Mouse (Mus musculus): ENCODE measurements around the gene Gprasp2. TPM values are rescaled to one million over a fixed set of nuclear protein-coding genes. Genes with fewer than 3 reads are reported as not detected.

Gprasp2 gene
- polyA plus RNA-seq, 1 experiment from 2014 or later: 0.19 TPM

GRCm38 (mm10) chrX:135876679-135877078 is 37.8 kb downstream of the Gprasp2 start:
- H3K9ac ChIP-seq (replicated peaks): no peak overlapping the region
- WGBS (ENCODE audit: insufficient replicate concordance): 55% methylated on average over 1 of the region's 1 CpGs
- no peak for DNase-seq
- H3K4me1 ChIP-seq (ENCODE audit: insufficient read depth): no peaks in the 10 kb centered on the region
- H3K27me3 ChIP-seq (ENCODE audit: insufficient read depth, low read length): no peaks in the 10 kb centered on the region
- H3K4me3 ChIP-seq (ENCODE audit: low read depth, low read length): no peak overlapping the region
- H3K4me2 ChIP-seq (ENCODE audit: low read depth, low read length): no peak overlapping the region
- TF ChIP-seq EP300 (IDR thresholded peaks at IDR 0.05; ENCODE audit: low read depth) (no peak), CTCF (IDR thresholded peaks at IDR 0.05; ENCODE audit: low read depth) (no peak)
- no peak for ATAC-seq
- H3K9me3 ChIP-seq (ENCODE audit: low read length): no peaks in the 10 kb centered on the region
- H3K27ac ChIP-seq (ENCODE audit: low read depth): no peak overlapping the region
- no peaks in the 10 kb centered on the region for H3K36me3 ChIP-seq (replicated peaks; ENCODE audit: insufficient read depth, low read length)

- Histone ChIP-seq H3K36me3 (replicated peaks; ENCODE audit: insufficient read depth, low read length) (no peaks in the 10 kb centered on the region), H3K9ac (replicated peaks) (no peak overlapping the region), H3K27me3 (ENCODE audit: insufficient read depth, low read length) (no peaks in the 10 kb centered on the region), H3K9me3 (ENCODE audit: low read length) (no peaks in the 10 kb centered on the region), H3K27ac (ENCODE audit: low read depth) (no peak overlapping the region), H3K4me3 (ENCODE audit: low read depth, low read length) (no peak overlapping the region), H3K4me1 (ENCODE audit: insufficient read depth) (no peaks in the 10 kb centered on the region), H3K4me2 (ENCODE audit: low read depth, low read length) (no peak overlapping the region)
- DNase-seq (no peak), ATAC-seq (no peak)
- TF ChIP-seq CTCF (IDR thresholded peaks at IDR 0.05; ENCODE audit: low read depth) (no peak), EP300 (IDR thresholded peaks at IDR 0.05; ENCODE audit: low read depth) (no peak)
- WGBS (ENCODE audit: insufficient replicate concordance): 77% methylated on average over 1 of the region's 1 CpGs
Measured at GRCm38 (mm10) chrX:135879626-135880025, 40.8 kb downstream of the Gprasp2 start.

GRCm38 (mm10) chrX:135885411-135886233 is 46.8 kb downstream of the Gprasp2 start:
- peak overlapping the region; percentile 75 for H3K9ac ChIP-seq (replicated peaks)
- TF ChIP-seq CTCF (IDR thresholded peaks at IDR 0.05; ENCODE audit: low read depth) (peak; percentile 9; the same call in 1 of the 2 replicates), EP300 (IDR thresholded peaks at IDR 0.05; ENCODE audit: low read depth) (no peak)
- 25% methylated on average over 22 of the region's 41 CpGs for WGBS (ENCODE audit: insufficient replicate concordance)
- peak overlapping the region; percentile 71 for H3K4me2 ChIP-seq (ENCODE audit: low read depth, low read length)
- no peaks in the 10 kb centered on the region for H3K36me3 ChIP-seq (replicated peaks; ENCODE audit: insufficient read depth, low read length)
- ATAC-seq: peak; percentile 95
- peak overlapping the region; percentile 60 for H3K4me3 ChIP-seq (ENCODE audit: low read depth, low read length)
- no peaks in the 10 kb centered on the region for H3K27me3 ChIP-seq (ENCODE audit: insufficient read depth, low read length)
- H3K4me1 ChIP-seq (ENCODE audit: insufficient read depth): no peaks in the 10 kb centered on the region; the same call in 1 of the 2 replicates
- peak; percentile 65 for DNase-seq
- peak overlapping the region; percentile 63 for H3K27ac ChIP-seq (ENCODE audit: low read depth)
- no peaks in the 10 kb centered on the region for H3K9me3 ChIP-seq (ENCODE audit: low read length)

GRCm38 (mm10) chrX:135886234-135886585 is 47.4 kb downstream of the Gprasp2 start:
- no peak for TF ChIP-seq CTCF (IDR thresholded peaks at IDR 0.05; ENCODE audit: low read depth)
- no peak for TF ChIP-seq EP300 (IDR thresholded peaks at IDR 0.05; ENCODE audit: low read depth)
- WGBS (ENCODE audit: insufficient replicate concordance): 19% methylated on average over 7 of the region's 11 CpGs
- H3K9ac ChIP-seq (replicated peaks): peak overlapping the region; percentile 75
- peak overlapping the region; percentile 71 for H3K4me2 ChIP-seq (ENCODE audit: low read depth, low read length)
- H3K9me3 ChIP-seq (ENCODE audit: low read length): no peaks in the 10 kb centered on the region
- no peaks in the 10 kb centered on the region; the same call in 1 of the 2 replicates for H3K4me1 ChIP-seq (ENCODE audit: insufficient read depth)
- peak overlapping the region; percentile 63 for H3K27ac ChIP-seq (ENCODE audit: low read depth)
- H3K36me3 ChIP-seq (replicated peaks; ENCODE audit: insufficient read depth, low read length): no peaks in the 10 kb centered on the region
- H3K4me3 ChIP-seq (ENCODE audit: low read depth, low read length): peak overlapping the region; percentile 60
- DNase-seq (peak; percentile 50), ATAC-seq (peak; percentile 79)
- H3K27me3 ChIP-seq (ENCODE audit: insufficient read depth, low read length): no peaks in the 10 kb centered on the region

Other genes starting within 250 kb of the Gprasp2 start
- gene Nxf7, start 240.3 kb upstream of the Gprasp2 start, polyA plus RNA-seq (2015; fragmentation: Nextera tagmentation; extraction: Ambion mirVana): 0.16 and 0.17 TPM in 2 replicates
- gene Prame, start 211.3 kb upstream of the Gprasp2 start, polyA plus RNA-seq (2015; fragmentation: Nextera tagmentation; extraction: Ambion mirVana): not detected in 2 replicates
- not detected in 2 replicates for gene Tcp11x2, start 145.2 kb upstream of the Gprasp2 start, polyA plus RNA-seq (2015; fragmentation: Nextera tagmentation; extraction: Ambion mirVana)
- gene Tmsb15a, start 113.8 kb upstream of the Gprasp2 start, polyA plus RNA-seq (2015; fragmentation: Nextera tagmentation; extraction: Ambion mirVana): not detected in 2 replicates
- gene Armcx5, start 96.3 kb upstream of the Gprasp2 start, polyA plus RNA-seq (2015; fragmentation: Nextera tagmentation; extraction: Ambion mirVana): 2.6 and 2.8 TPM in 2 replicates
- gene Gprasp1, start 96.3 kb upstream of the Gprasp2 start, polyA plus RNA-seq (2015; fragmentation: Nextera tagmentation; extraction: Ambion mirVana): 3.2 and 4.1 TPM in 2 replicates
- gene Bhlhb9, start 41.4 kb upstream of the Gprasp2 start, polyA plus RNA-seq (2015; fragmentation: Nextera tagmentation; extraction: Ambion mirVana): 18.8 and 19.3 TPM in 2 replicates
- gene Arxes2, start 154.8 kb downstream of the Gprasp2 start, polyA plus RNA-seq (2015; fragmentation: Nextera tagmentation; extraction: Ambion mirVana): 16.3 and 16.8 TPM in 2 replicates
- 3.8 and 4.4 TPM in 2 replicates for gene Arxes1, start 194.3 kb downstream of the Gprasp2 start, polyA plus RNA-seq (2015; fragmentation: Nextera tagmentation; extraction: Ambion mirVana)
- 141 and 149 TPM in 2 replicates for gene Bex2, start 229.2 kb downstream of the Gprasp2 start, polyA plus RNA-seq (2015; fragmentation: Nextera tagmentation; extraction: Ambion mirVana)
- 0.07 and 0.09 TPM in 2 replicates for gene Nxf3, start 246.2 kb downstream of the Gprasp2 start, polyA plus RNA-seq (2015; fragmentation: Nextera tagmentation; extraction: Ambion mirVana)